Comparison of ENCODE assay signal across 15 mouse cellular contexts in genomic region chr14:76120472-76120871, GRCm38 (mm10). TPM values are rescaled to one million over a fixed set of nuclear protein-coding genes. Genes with fewer than 3 reads are reported as not detected.
DNase-seq lines count a peak whose midpoint lies in the region; ATAC-seq lines count a peak whose summit lies in the region.
"Had no signal": no experiment of that assay in that cellular context is flagged by ENCODE, and none has a peak within 500 bp of the region (broad histone marks: within the 10 kb centered on the region; RNA-seq: fewer than 3 reads in every experiment).

No protein-coding gene starts in this region.

- H3K36me3 ChIP-seq in heart, embryonic 10.5 days = peaks cover 80% of the 10 kb centered on the region

- peak; percentile 21 for DNase-seq in heart, adult 18-20 months
- DNase-seq in heart, embryonic 10.5 days (ENCODE audit: low spot score) = no peak
- peak; percentile 63 to 69 for DNase-seq in right cerebral cortex, adult 2 months (ENCODE audit: low spot score in 2 of 2)
- DNase-seq in right cerebral cortex, postnatal 14 days = no peak
- DNase-seq in left cerebral cortex, adult 8-10 months (ENCODE audit: low spot score in 2 of 2) = peak; percentile 8 to 58
- DNase-seq in kidney, postnatal 36 days = no peak
- no peak for DNase-seq in urinary bladder, postnatal 10 days (ENCODE audit: low spot score)
- DNase-seq: adrenal gland, postnatal 36 days; cerebellum, postnatal 25 days had no signal

- no peaks in the 10 kb centered on the region for H3K27me3 ChIP-seq in heart, embryonic 10.5 days (ENCODE audit: insufficient read depth, poor library complexity, severe bottlenecking)
- H3K27me3 ChIP-seq: lung, embryonic 15.5 days; neural tube, embryonic 15.5 days had no signal

- no peaks in the 10 kb centered on the region for H3K9me3 ChIP-seq in heart, embryonic 10.5 days
- H3K9me3 ChIP-seq: lung, embryonic 15.5 days; neural tube, embryonic 15.5 days had no signal

- ATAC-seq in erythroblast, adult 5-6 weeks (replicated peaks; ENCODE audit: low FRiP score, poor library complexity, severe bottlenecking) = no peak
- ATAC-seq: activated CD4-positive, CD25-positive, alpha-beta regulatory T cell, adult 4 months; intestine, postnatal 0 days had no signal

- peaks cover 10% of the 10 kb centered on the region; the same call in 1 of the 2 replicates for H3K4me1 ChIP-seq in heart, embryonic 10.5 days
- H3K4me1 ChIP-seq: neural tube, embryonic 15.5 days had no signal

- WGBS in heart, embryonic 10.5 days = 84% methylated on average over 4 of the region's 4 CpGs

- no peak overlapping the region for H3K27ac ChIP-seq in heart, embryonic 10.5 days
- H3K27ac ChIP-seq: hindbrain, embryonic 14.5 days; lung, embryonic 15.5 days; neural tube, embryonic 15.5 days had no signal

- H3K4me3 ChIP-seq in heart, embryonic 10.5 days = no peak overlapping the region
- H3K4me3 ChIP-seq: lung, embryonic 15.5 days; neural tube, embryonic 15.5 days had no signal

RNA-seq across cellular contexts. Expression of gene Nufip1, which starts 9.8 kb away (rescaled TPM):
- total RNA-seq in heart, adult 18-20 months (2021) = 1 to 10 TPM; 3.3 to 3.7 TPM
- 13.5 and 16.6 TPM in 2 replicates for polyA plus RNA-seq in heart, embryonic 10.5 days (2016; fragmentation: Nextera tagmentation; extraction: Ambion mirVana)
- total RNA-seq in left cerebral cortex, adult 8-10 months (2022) = 1 to 10 TPM; 7.5 to 8.5 (median 8.0) TPM
- 1.7 and 4.6 TPM in 2 replicates for total RNA-seq in erythroblast, adult 5-6 weeks (2015; ENCODE audit: low replicate concordance)
- total RNA-seq in erythroblast, adult 5-6 weeks (2017; ENCODE audit: low replicate concordance) = 2.8 and 3.6 TPM in 2 replicates

RNA-seq across cellular contexts. Expression of gene Gpalpp1, which starts 9.9 kb away (rescaled TPM):
- total RNA-seq in heart, adult 18-20 months (2021) = 10 to 100 TPM; 10.3 to 11.5 TPM
- polyA plus RNA-seq in heart, embryonic 10.5 days (2016; fragmentation: Nextera tagmentation; extraction: Ambion mirVana) = 13.1 and 13.3 TPM in 2 replicates
- total RNA-seq in left cerebral cortex, adult 8-10 months (2022) = 10 to 100 TPM; 21.9 to 25.0 (median 23.4) TPM
- 3.6 and 7.5 TPM in 2 replicates for total RNA-seq in erythroblast, adult 5-6 weeks (2015; ENCODE audit: low replicate concordance)
- total RNA-seq in erythroblast, adult 5-6 weeks (2017; ENCODE audit: low replicate concordance) = 5.7 and 8.3 TPM in 2 replicates

Comparison
In these comparisons a context has a peak if more than half of its experiments do, and no peak if none do; other contexts are left out.
1. DNase-seq: peak in heart, adult 18-20 months (2 of 2), right cerebral cortex, adult 2 months (2 of 2) and left cerebral cortex, adult 8-10 months (2 of 2); none in heart, embryonic 10.5 days (single experiment), right cerebral cortex, postnatal 14 days (single experiment), kidney, postnatal 36 days (0 of 2) and urinary bladder, postnatal 10 days (single experiment).